Mouse (Mus musculus) neutrophil, adult 59 days (primary cell): ENCODE data around the gene Dhrs2. TPM values are rescaled to one million over a fixed set of nuclear protein-coding genes. Genes with fewer than 3 reads are reported as not detected.

Experiments used
- total RNA-seq, 2 experiments: library from RNA; stranded (reverse); gene quantifications; 1 replicate in 1 of 2; 2 replicates in 1 of 2; pipeline ENCODE4 v1.2.4; 2023

Gene Dhrs2
- total RNA-seq, result not detected

DNA sequence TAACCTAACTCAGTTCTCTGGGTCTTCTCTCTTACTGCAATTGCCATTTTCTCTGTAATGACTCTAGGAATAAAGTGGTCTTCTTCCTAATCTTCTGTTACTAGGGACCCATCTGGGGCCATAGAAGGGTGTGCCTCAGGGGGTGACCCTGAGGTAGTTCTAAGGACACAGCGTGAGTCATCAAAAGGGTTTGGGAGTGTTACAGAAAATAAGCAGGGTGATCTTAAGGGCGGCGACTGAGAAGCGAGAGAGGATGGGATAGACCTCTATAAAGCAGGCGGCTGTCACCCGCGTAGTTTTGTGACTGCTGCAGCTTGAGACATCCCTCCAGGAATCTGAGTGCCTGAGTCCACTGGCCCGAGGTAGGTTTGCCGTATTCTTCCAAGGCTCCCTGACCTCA, at the start of gene Dhrs2:
TSS of gene Dhrs2 (plus strand) at position 301 of the 400 bp plus-strand sequence.

Other genes starting within 250 kb of the Dhrs2 start
- not detected for gene Gm17428, start 245.1 kb upstream of the Dhrs2 start, total RNA-seq
- under 1 TPM in 1 of 2 experiments, not detected in 1; 0.09 TPM for gene Myh7, start 227.4 kb upstream of the Dhrs2 start, total RNA-seq
- gene Ngdn, start 206.6 kb upstream of the Dhrs2 start, total RNA-seq, result 10 to 100 TPM; 39.0 to 42.8 TPM
- gene Zfhx2, start 129.7 kb upstream of the Dhrs2 start, total RNA-seq, result 1 to 10 TPM; 1.4 to 1.9 TPM
- 1 to 10 TPM; 2.7 to 3.1 TPM for gene Thtpa, start 127.2 kb upstream of the Dhrs2 start, total RNA-seq
- gene Ap1g2, start 115.4 kb upstream of the Dhrs2 start, total RNA-seq, result 10 to 100 TPM; 42.3 to 46.1 TPM
- not detected for gene Jph4, start 105.1 kb upstream of the Dhrs2 start, total RNA-seq